Mouse (Mus musculus) neural tube, embryonic 15.5 days (tissue): ENCODE results near the gene Inpp5e. TPM values are rescaled to one million over a fixed set of nuclear protein-coding genes. Genes with fewer than 3 reads are reported as not detected.

Experiments used
- ATAC-seq: fragments of 200-750 bp; cut with Nextera tagmentation; 2 replicates; pipeline ENCODE4 v1.8.0; 2017; ENCODE audit warnings: mild to moderate bottlenecking, moderate TSS enrichment, moderate library complexity; ENCODE audit not compliant: low FRiP score
- H3K27ac ChIP-seq: fragments of 300-500 bp; sonication (generic); replicated peaks from 2 replicates; pipeline ENCODE4 v1.5.1; 2015; ENCODE audit warnings: mild to moderate bottlenecking, inconsistent platforms
- H3K27me3 ChIP-seq: fragments of 300-500 bp; sonication (generic); replicated peaks from 2 replicates; pipeline ENCODE4 v1.6.1; 2015; ENCODE audit warnings: inconsistent platforms
- H3K36me3 ChIP-seq: fragments of 300-500 bp; sonication (generic); 2 replicates; pipeline ENCODE4 v1.6.1; 2015; ENCODE audit warnings: inconsistent platforms
- H3K4me1 ChIP-seq: fragments of 300-500 bp; sonication (generic); 2 replicates; pipeline ENCODE4 v1.6.1; 2015; ENCODE audit warnings: inconsistent platforms
- H3K4me2 ChIP-seq: fragments of 300-500 bp; sonication (generic); 2 replicates; pipeline ENCODE4 v1.6.1; 2015; ENCODE audit warnings: inconsistent platforms, mild to moderate bottlenecking, moderate library complexity
- H3K4me3 ChIP-seq: fragments of 300-500 bp; sonication (generic); replicated peaks from 2 replicates; pipeline ENCODE4 v1.5.1; 2015; ENCODE audit warnings: mild to moderate bottlenecking, inconsistent platforms
- H3K9ac ChIP-seq: fragments of 300-500 bp; sonication (generic); replicated peaks from 2 replicates; pipeline ENCODE4 v1.6.1; 2015; ENCODE audit warnings: mild to moderate bottlenecking, inconsistent platforms
- H3K9me3 ChIP-seq: fragments of 300-500 bp; sonication (generic); replicated peaks from 2 replicates; pipeline ENCODE4 v1.6.1; 2016; ENCODE audit warnings: inconsistent platforms
- WGBS: fragments of 180-500 bp; shearing (Covaris S2); methylation state at CpG from one replicate; pipeline ENCODE4 v1.1.7; 2015; ENCODE audit warnings: mixed read lengths; 5-methylcytosine and 5-hydroxymethylcytosine counted together
- polyA plus RNA-seq: library from polyadenylated mRNA; unstranded; fragments of >200 nt; fragmentation: Nextera tagmentation; extraction: Ambion mirVana; gene quantifications from 2 replicates; pipeline ENCODE4 v1.2.1, GENCODE M21; 2015

The Inpp5e gene
- polyA plus RNA-seq, result 23.4 and 23.9 TPM in 2 replicates

DNA sequence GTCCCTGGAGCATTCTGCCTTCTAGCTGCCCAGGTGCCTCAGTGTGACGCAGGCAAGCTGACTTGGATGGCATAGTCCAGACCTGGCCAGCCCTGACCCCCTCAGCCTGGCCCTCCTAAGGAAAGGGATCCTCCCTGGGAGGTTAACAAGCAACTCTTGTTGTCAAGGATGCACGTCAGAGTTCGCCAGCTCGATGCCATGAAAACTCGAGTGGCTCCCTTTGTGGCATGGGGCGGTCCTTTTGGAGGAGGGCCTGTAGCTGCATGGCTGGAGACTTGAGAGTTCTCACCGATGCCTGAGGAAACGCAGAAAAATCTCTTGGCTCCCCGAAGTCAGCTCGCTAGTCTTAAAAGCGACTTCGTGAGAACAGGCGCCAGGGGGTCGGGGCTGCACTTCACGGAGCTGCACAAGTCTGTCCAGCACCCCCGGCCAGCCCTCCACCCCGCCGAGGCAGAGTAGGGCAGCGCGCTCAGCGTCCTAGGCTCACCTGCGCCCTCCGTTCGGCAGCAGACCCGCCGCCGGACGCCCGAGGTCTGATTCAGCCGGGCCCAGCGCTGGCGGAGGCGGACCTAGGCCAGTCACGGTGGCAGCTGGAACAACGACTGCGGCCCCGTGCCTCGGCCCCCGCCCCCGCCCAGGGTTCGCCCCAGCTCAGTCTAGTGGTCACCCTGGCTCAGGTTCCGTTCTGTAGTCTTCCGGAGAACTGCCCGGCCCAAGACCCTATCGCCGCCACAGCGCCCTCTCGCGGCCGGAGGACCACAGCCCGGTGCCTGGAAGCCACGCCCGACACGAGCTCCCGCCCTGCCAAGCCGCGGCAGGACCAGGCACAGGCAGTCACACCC is at the start of gene Inpp5e:
Gene Inpp5e (minus strand): TSS at position 689 of the 842 bp plus-strand sequence.
- Histone ChIP-seq H3K9ac (peak within 1 kb of the TSS; percentile 96), H3K4me1 (peaks cover 46% of the 10 kb centered on the region), H3K27ac (peak within 1 kb of the TSS; percentile 82), H3K4me2 (peak within 1 kb of the TSS; percentile 96), H3K27me3 (no peaks in the 10 kb centered on the region), H3K9me3 (no peaks in the 10 kb centered on the region), H3K4me3 (peak within 1 kb of the TSS; percentile 95), H3K36me3 (peaks cover 38% of the 10 kb centered on the region)
- peak; percentile 96 for ATAC-seq
- under 1% methylated on average over 57 of the region's 57 CpGs for WGBS

DNA sequence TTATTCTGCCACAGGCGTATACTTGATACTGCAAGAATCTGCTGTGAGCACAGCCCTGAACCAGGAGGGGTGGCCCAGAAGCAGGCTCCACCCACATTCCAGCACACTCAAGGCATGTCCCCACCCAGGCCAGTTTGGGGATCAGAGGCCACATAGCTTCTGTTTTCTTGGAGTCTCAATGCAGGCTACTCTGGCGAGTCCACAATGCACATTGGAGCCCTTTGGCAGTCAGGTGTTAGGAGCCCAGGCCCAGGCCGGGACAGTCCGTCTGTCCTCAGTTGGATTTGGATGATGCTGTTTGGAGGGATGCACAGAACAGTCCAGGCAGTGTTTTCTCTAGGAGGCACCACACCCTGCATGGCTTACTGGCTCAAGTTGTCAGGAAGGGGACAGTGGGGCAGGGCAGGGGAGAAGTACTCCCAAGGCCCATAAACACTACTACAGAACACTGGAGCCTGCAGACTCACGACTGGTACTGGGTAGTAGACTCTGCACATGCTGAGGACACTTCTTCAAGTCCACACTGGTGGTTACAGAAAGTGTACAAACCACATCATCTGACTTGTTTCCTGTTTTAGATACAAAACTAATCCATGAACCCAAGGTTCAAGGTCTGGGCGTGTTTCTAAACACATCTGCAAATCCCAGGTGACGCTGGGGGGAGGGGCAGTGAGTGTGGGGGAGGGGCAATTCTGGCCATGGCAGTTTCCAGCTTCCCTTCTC is 49.6 kb upstream of the Inpp5e start:
- Histone ChIP-seq H3K9me3 (no peaks in the 10 kb centered on the region), H3K4me2 (no peak overlapping the region), H3K4me1 (peaks cover 8% of the 10 kb centered on the region; the same call in 1 of the 2 replicates), H3K27me3 (no peaks in the 10 kb centered on the region), H3K9ac (no peak overlapping the region), H3K36me3 (peaks cover 22% of the 10 kb centered on the region), H3K27ac (0 out of 2 replicates have a peak overlapping the region, but pooled peaks have one; percentile 19), H3K4me3 (no peak overlapping the region)
- 49% methylated on average over 7 of the region's 7 CpGs for WGBS
- ATAC-seq, result 0 out of 2 replicates have a peak, but pooled peaks have one; percentile 21

DNA sequence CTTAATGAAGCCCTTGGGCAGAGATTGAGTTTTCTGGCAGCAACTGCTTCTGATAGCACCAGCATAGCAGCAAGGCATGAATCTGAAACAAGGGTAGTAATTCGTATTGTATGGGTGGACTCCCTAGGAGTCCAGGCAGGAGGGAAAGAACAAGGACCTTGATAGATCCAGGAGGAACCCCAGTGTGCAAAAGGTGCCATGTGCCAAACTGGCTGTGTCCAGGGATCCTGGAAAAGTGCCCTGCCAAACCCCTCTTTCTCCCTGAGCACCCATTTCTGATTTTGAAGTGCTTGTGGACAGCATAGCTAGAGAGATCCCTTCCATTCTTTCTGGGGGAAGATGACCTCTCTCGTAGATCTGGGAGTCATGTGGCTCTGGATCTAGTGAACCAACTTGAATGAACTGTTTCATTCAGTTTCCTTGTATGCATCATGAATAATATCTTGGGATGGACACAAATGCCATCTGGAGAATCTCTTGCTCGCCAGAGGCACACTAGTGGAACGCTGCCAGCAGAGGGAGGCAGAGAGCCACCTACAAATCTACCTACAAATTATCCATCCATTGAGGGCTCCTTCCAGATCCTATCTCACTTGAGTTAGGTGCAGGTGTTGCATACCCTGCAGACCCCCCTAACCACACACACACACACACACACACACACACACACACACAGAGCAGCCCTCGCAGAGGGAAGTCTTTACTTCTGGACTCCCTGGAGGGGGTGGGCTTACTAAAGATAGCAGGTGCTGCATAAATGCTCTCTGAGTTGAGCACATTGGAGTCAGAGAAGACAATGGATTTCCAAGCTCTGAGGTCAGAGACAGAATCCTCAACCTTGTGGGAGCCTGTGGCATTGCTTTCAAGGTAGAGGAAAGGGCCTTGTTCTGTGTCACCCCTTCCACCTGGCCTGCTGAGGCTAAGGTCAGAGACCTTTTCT is 40.4 kb upstream of the Inpp5e start:
- H3K27me3 ChIP-seq, result no peaks in the 10 kb centered on the region
- no peak overlapping the region for H3K27ac ChIP-seq
- no peaks in the 10 kb centered on the region for H3K9me3 ChIP-seq
- WGBS, result 23% methylated on average over 5 of the region's 5 CpGs
- H3K36me3 ChIP-seq, result no peaks in the 10 kb centered on the region
- H3K4me1 ChIP-seq, result peaks cover 39% of the 10 kb centered on the region
- ATAC-seq, result no peak
- no peak overlapping the region for H3K4me3 ChIP-seq
- H3K4me2 ChIP-seq, result no peak overlapping the region; the same call in 1 of the 2 replicates
- 0 out of 2 replicates have a peak overlapping the region, but pooled peaks have one; percentile 3 for H3K9ac ChIP-seq

DNA sequence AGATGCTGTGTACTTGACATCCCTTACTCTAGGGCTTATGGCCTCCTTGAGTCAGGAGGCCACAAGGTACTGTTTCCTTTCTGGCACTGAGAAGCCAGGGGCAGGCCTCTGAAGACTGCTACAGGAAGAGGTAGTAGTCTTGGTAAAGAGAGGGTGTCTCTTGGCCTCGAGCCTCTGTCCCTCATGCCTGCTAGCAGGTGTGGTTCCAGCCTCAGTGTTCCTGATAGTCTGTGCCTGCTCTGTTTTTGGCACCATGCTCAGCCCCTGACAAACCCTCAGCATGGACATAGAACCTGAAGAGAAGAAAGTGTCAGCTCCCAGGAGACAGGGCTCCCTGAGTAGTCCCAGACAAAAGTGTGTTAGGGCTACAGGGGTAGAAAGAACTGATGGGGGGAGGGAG is 38.4 kb upstream of the Inpp5e start:
- no peak overlapping the region for H3K4me2 ChIP-seq
- H3K9ac ChIP-seq, result peak overlapping the region; percentile 34; the same call in 1 of the 2 replicates
- H3K27me3 ChIP-seq, result no peaks in the 10 kb centered on the region
- H3K36me3 ChIP-seq, result no peaks in the 10 kb centered on the region
- H3K27ac ChIP-seq, result no peak overlapping the region
- no peaks in the 10 kb centered on the region for H3K9me3 ChIP-seq
- H3K4me3 ChIP-seq, result no peak overlapping the region
- no peak for ATAC-seq
- H3K4me1 ChIP-seq, result peaks cover 56% of the 10 kb centered on the region
- 84% methylated on average over 1 of the region's 1 CpGs for WGBS

DNA sequence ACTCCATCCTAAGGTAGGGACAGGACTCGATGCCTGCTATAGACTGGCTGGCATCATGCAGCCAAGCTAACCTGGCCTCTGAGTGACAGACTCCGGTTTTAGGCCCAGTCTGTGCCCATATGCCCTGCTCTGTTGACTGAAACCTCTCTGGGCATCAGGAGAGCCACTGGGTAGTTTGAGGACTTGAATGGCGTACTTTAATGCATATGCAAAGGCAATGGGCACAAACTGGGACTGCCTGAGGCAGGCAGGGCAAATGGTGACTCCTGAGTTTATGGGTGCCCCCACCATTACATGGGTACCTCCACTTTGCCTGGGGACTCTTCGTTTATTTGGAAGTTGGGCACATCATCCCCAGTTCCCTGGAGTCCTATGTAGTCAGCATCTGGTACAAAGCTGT is 37.7 kb upstream of the Inpp5e start:
- Histone ChIP-seq H3K27ac (peak overlapping the region; percentile 94; the same call in 1 of the 2 replicates), H3K9ac (peak overlapping the region; percentile 70), H3K9me3 (no peaks in the 10 kb centered on the region), H3K27me3 (no peaks in the 10 kb centered on the region), H3K36me3 (peaks cover 2% of the 10 kb centered on the region), H3K4me2 (peak overlapping the region; percentile 93), H3K4me1 (peaks cover 62% of the 10 kb centered on the region), H3K4me3 (peak overlapping the region; percentile 68)
- 67% methylated on average over 4 of the region's 4 CpGs for WGBS
- ATAC-seq, result no peak

DNA sequence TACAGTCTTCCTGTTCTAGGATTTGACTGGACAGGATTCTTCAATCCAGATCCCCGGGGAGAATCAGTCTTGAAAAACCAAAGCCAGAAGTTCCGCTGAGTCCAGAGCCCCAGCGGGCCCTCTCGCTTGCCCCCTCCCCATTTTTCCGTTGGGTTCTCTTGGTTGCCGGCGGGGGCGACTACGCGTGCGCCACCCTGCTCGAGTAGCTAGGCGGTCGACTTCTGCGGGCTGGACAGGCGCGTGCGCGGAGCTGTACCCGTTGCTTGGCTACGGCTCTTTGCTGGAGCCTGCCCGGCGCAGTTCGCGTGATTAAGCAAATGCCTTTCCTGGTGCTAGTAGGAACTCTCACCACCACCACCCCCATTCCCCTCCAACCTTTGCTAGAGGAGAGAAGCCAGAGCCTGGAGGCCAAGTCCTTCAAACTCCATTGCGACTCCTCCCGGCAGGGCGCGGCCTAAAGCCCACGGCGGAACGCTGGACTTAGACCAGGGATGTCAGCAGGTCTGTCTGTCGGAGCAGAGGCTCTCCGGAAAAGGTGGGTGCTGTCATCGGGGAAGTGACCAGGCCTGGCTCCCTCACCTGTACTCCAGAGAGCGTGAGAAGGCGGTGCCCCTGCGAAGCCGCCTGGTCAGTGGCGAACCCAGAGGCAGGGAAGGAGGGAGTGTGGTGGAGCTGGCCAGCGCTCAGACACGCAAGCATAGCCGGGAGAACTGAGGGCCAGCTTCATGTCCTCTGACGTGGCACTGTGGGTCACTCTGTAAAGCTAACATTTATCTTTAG is 36.9 kb upstream of the Inpp5e start:
- WGBS, result under 1% methylated on average over 44 of the region's 44 CpGs
- peak; percentile 93 for ATAC-seq
- peak overlapping the region; percentile 93 for H3K4me2 ChIP-seq
- H3K4me1 ChIP-seq, result peaks cover 64% of the 10 kb centered on the region
- H3K4me3 ChIP-seq, result peak overlapping the region; percentile 68
- peak overlapping the region; percentile 70 for H3K9ac ChIP-seq
- H3K27ac ChIP-seq, result peak overlapping the region; percentile 94
- H3K9me3 ChIP-seq, result no peaks in the 10 kb centered on the region
- peaks cover 10% of the 10 kb centered on the region for H3K36me3 ChIP-seq
- no peaks in the 10 kb centered on the region for H3K27me3 ChIP-seq

DNA sequence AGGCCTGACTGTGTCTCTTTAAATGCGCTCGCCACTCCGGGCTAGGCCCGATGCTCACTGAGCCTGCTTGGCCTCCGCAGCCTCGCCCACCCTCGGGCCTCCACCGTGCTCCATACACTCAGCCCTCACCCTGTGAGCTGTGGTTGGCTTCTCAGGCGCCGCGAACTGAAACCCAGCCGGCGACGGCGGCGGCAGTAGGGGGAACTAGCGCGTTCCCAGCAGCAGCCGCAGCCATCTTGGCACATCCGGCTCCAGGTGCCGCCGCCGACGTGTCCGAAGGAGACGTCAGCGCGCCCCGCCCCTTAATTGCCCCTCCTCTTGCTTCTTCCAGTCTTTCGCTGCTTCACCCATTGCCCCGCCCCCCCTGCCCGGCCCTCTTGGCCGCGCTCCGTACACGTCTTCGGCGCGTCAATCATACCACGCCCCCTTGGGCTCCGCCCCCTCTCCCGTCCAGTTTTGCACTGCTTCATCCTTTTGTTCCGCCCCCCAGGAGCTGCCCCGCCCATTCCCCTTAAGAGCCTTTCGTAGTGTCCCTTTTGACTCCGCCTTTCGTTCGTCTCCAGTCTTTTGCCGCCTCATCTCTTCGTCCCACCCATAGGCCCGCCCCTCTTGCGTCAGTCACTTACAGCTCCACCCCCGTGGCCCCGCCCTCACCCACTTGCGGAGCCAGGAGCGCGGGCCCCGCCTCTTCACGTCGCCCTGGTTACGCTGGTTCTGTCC is 36.1 kb upstream of the Inpp5e start, which contains the start of gene Sec16a:
Gene Sec16a (minus strand): TSS at position 271 of the 720 bp plus-strand sequence.
- H3K4me2 ChIP-seq, result peak within 1 kb of the TSS; percentile 93
- ATAC-seq, result peak; percentile 95
- H3K27ac ChIP-seq, result peak within 1 kb of the TSS; percentile 94
- WGBS, result under 1% methylated on average over 60 of the region's 61 CpGs
- H3K36me3 ChIP-seq, result peaks cover 17% of the 10 kb centered on the region
- peak within 1 kb of the TSS; percentile 68 for H3K4me3 ChIP-seq
- peak within 1 kb of the TSS; percentile 74 for H3K9ac ChIP-seq
- H3K27me3 ChIP-seq, result no peaks in the 10 kb centered on the region
- H3K4me1 ChIP-seq, result peaks cover 64% of the 10 kb centered on the region
- H3K9me3 ChIP-seq, result no peaks in the 10 kb centered on the region

DNA sequence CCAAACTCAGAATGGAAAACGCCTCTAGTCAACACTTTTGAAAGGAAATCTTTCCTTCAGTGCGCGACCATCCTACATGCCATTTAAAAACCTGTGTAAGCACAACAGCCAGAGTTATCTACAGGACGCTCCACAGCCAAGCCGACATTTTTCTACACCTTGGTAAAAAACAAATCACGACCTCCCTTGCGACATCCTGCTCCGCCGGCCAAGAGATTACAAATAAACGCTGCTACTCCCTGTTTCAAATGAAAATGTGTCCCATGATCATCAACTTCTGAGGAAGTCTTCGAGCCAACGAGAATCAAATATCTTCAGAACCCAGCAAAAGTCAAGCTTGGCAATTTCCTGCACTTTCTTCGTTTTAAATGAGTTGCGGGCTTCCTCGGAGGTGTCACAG is 35.4 kb upstream of the Inpp5e start:
- Histone ChIP-seq H3K4me3 (peak overlapping the region; percentile 68), H3K9me3 (no peaks in the 10 kb centered on the region)
- WGBS, result 6% methylated on average over 15 of the region's 15 CpGs

DNA sequence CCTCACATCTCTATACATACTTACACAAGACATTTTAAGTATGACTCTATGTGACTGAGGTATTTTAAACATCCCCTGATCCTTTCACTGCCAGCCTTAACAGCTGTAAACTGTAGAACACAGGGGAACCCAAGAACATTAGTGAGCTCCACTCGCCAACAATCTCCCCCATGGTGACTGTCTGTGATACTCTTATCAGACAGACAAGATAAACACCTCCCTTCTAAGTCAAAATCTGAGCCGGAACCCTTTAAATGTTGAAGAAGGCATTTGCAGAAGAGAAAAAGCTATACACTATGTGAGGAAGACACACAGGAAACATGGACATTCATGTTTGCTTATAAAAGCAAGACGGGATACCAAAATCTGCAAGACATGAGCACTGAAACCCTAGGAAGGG is 34.9 kb upstream of the Inpp5e start:
- 57% methylated on average over 3 of the region's 3 CpGs for WGBS

More for the DNA sequence above, 35.4 kb upstream of the Inpp5e start:
- ATAC-seq, result no peak
- peaks cover 59% of the 10 kb centered on the region for H3K4me1 ChIP-seq
- peaks cover 25% of the 10 kb centered on the region for H3K36me3 ChIP-seq
- H3K9ac ChIP-seq, result peak overlapping the region; percentile 74
- peak overlapping the region; percentile 66 for H3K4me2 ChIP-seq
- H3K27ac ChIP-seq, result peak overlapping the region; percentile 88
- H3K27me3 ChIP-seq, result no peaks in the 10 kb centered on the region

DNA sequence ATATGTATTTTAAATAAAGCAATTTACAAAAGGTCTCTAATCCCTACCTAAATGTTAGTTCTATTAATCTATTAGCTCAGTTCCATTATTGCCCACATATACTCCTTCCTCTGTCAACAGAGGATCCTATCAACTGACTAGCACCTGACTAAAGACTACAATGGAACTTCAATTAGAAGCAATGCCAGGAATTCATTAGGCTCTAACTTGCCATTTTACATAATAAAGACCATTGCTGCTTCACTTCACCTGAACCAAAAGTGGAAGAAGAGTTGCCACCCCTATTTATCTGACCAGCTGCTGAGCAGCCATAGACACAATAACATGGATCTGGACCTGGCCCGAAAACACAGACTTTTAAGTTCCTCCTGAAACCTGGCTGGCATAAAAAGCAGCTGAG is 33.8 kb upstream of the Inpp5e start:
- 72% methylated on average over 1 of the region's 1 CpGs for WGBS
- Histone ChIP-seq H3K36me3 (peaks cover 40% of the 10 kb centered on the region), H3K4me2 (peak overlapping the region; percentile 66), H3K27me3 (no peaks in the 10 kb centered on the region), H3K9ac (no peak overlapping the region), H3K4me3 (no peak overlapping the region), H3K4me1 (peaks cover 59% of the 10 kb centered on the region), H3K9me3 (no peaks in the 10 kb centered on the region), H3K27ac (no peak overlapping the region)
- ATAC-seq, result no peak

More for the DNA sequence above, 34.9 kb upstream of the Inpp5e start:
- Histone ChIP-seq H3K9ac (peak overlapping the region; percentile 74), H3K9me3 (no peaks in the 10 kb centered on the region), H3K4me2 (peak overlapping the region; percentile 66), H3K36me3 (peaks cover 30% of the 10 kb centered on the region), H3K27ac (no peak overlapping the region), H3K27me3 (no peaks in the 10 kb centered on the region), H3K4me1 (peaks cover 59% of the 10 kb centered on the region), H3K4me3 (peak overlapping the region; percentile 68)
- no peak for ATAC-seq
